Comparison of ENCODE assay signal across 8 mouse cellular contexts in the genomic region with DNA sequence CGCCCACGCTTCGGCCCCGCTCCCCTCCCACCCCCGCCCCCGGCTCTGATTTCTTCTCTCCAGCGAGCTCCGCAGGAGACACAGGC. TPM values are rescaled to one million over a fixed set of nuclear protein-coding genes. Genes with fewer than 3 reads are reported as not detected.
DNase-seq lines count a peak whose midpoint lies in the region; ATAC-seq and TF ChIP-seq lines count a peak whose summit lies in the region.

A gene (plus strand): TSS at position 48 of the 86 bp plus-strand sequence.

- no peak for TF ChIP-seq CTCF in C2C12 (IDR thresholded peaks at IDR 0.05; ENCODE audit: control insufficient read depth, insufficient read depth, insufficient read length)

- no peaks in the 10 kb centered on the region for H3K36me3 ChIP-seq in heart, embryonic 10.5 days
- no peaks in the 10 kb centered on the region for H3K36me3 ChIP-seq in C2C12 (ENCODE audit: control insufficient read depth, insufficient read depth)
- no peaks in the 10 kb centered on the region for H3K36me3 ChIP-seq in forebrain, embryonic 16.5 days (ENCODE audit: control insufficient read depth, insufficient read depth)
- no peaks in the 10 kb centered on the region for H3K36me3 ChIP-seq in liver, embryonic 15.5 days (replicated peaks)

- no peaks in the 10 kb centered on the region for H3K79me2 ChIP-seq in C2C12 (ENCODE audit: control insufficient read depth, insufficient read depth)

- peak within 1 kb of the TSS; percentile 72 for H3K4me2 ChIP-seq in forebrain, embryonic 16.5 days (ENCODE audit: low read length)
- peak within 1 kb of the TSS; percentile 54 for H3K4me2 ChIP-seq in liver, embryonic 15.5 days

- H3ac ChIP-seq in C2C12 (ENCODE audit: control insufficient read depth, insufficient read length, low read depth): peak within 1 kb of the TSS; percentile 55

- H3K9ac ChIP-seq in forebrain, embryonic 16.5 days (replicated peaks; ENCODE audit: low read depth, low read length): peak within 1 kb of the TSS; percentile 50
- no peak within 1 kb of the TSS for H3K9ac ChIP-seq in liver, embryonic 15.5 days

- H3K79me3 ChIP-seq in C2C12 (ENCODE audit: low read depth): no peaks in the 10 kb centered on the region

- H3K27ac ChIP-seq in heart, embryonic 10.5 days: peak within 1 kb of the TSS; percentile 62; the same call in 1 of the 2 replicates
- H3K27ac ChIP-seq in forebrain, embryonic 16.5 days (ENCODE audit: low read length): no peak within 1 kb of the TSS
- H3K27ac ChIP-seq in liver, embryonic 15.5 days (replicated peaks): no peak within 1 kb of the TSS

- H3K27me3 ChIP-seq in heart, embryonic 10.5 days (ENCODE audit: insufficient read depth, poor library complexity, severe bottlenecking): peaks cover 99% of the 10 kb centered on the region
- H3K27me3 ChIP-seq in C2C12 (ENCODE audit: control insufficient read depth, insufficient read depth, insufficient read length): peaks cover 16% of the 10 kb centered on the region
- peaks cover 68% of the 10 kb centered on the region for H3K27me3 ChIP-seq in forebrain, embryonic 16.5 days (replicated peaks; ENCODE audit: control insufficient read depth, insufficient read depth, low read length)
- H3K27me3 ChIP-seq in liver, embryonic 15.5 days: peaks cover 99% of the 10 kb centered on the region

- ATAC-seq in forebrain, embryonic 16.5 days: no peak
- no peak for ATAC-seq in liver, embryonic 15.5 days (ENCODE audit: insufficient read depth)

- H3K4me3 ChIP-seq in heart, embryonic 10.5 days: peak within 1 kb of the TSS; percentile 70
- H3K4me3 ChIP-seq in C2C12 (ENCODE audit: insufficient read depth, poor library complexity, severe bottlenecking): no peak within 1 kb of the TSS
- H3K4me3 ChIP-seq in forebrain, embryonic 16.5 days (replicated peaks; ENCODE audit: low read length): peak within 1 kb of the TSS; percentile 48
- peak within 1 kb of the TSS; percentile 33 for H3K4me3 ChIP-seq in liver, embryonic 15.5 days (replicated peaks)

- H3K4me1 ChIP-seq in heart, embryonic 10.5 days: peaks cover 59% of the 10 kb centered on the region
- peaks cover 26% of the 10 kb centered on the region for H3K4me1 ChIP-seq in forebrain, embryonic 16.5 days (replicated peaks; ENCODE audit: control insufficient read depth, insufficient read depth, low read length)
- peaks cover 7% of the 10 kb centered on the region for H3K4me1 ChIP-seq in liver, embryonic 15.5 days (replicated peaks)

- no peaks in the 10 kb centered on the region for H3K9me3 ChIP-seq in heart, embryonic 10.5 days
- H3K9me3 ChIP-seq in forebrain, embryonic 16.5 days (ENCODE audit: control insufficient read depth, low read length): no peaks in the 10 kb centered on the region
- H3K9me3 ChIP-seq in liver, embryonic 15.5 days (replicated peaks): no peaks in the 10 kb centered on the region

- no CpG with 5 or more reads among the region's 8 CpGs for whole genome bisulfite sequencing in heart, embryonic 10.5 days
- WGBS in forebrain, embryonic 16.5 days: 0% methylated on average over 1 of the region's 8 CpGs
- WGBS in liver, embryonic 15.5 days (ENCODE audit: insufficient replicate concordance): 0% methylated on average over 2 of the region's 8 CpGs

- DNase-seq in heart, embryonic 10.5 days (ENCODE audit: low spot score): no peak
- no peak for DNase-seq in heart, adult 11 months
- no peak for DNase-seq in urinary bladder, postnatal 36 days (ENCODE audit: low spot score in 2 of 2)
- DNase-seq in spleen, adult 18-20 months: no peak
- DNase-seq in thymus, postnatal 0 days (ENCODE audit: low spot score): no peak

TF ChIP-seq in C2C12, 6 proteins besides CTCF, POLR2A, EP300 and RAD21:
- TF ChIP-seq MAX (IDR thresholded peaks at IDR 0.05): no peak
- TF ChIP-seq MYOG (IDR thresholded peaks at IDR 0.05; ENCODE audit: control insufficient read depth, extremely low read depth, insufficient read length): no peak
- no peak for TF ChIP-seq MYOD1 (IDR thresholded peaks at IDR 0.05; ENCODE audit: control insufficient read depth, insufficient read length, low read depth)
- no peak for TF ChIP-seq FOSL1 (IDR thresholded peaks at IDR 0.05; ENCODE audit: insufficient read depth, low read length, poor library complexity, severe bottlenecking)
- TF ChIP-seq CEBPB (IDR thresholded peaks at IDR 0.05; ENCODE audit: low read depth): no peak
- no peak for TF ChIP-seq USF1 (IDR thresholded peaks at IDR 0.05; ENCODE audit: low read depth)

RNA-seq across cellular contexts. Expression of the gene that starts here (rescaled TPM):
- 4.0 and 11.9 TPM in 2 replicates for polyA plus RNA-seq in heart, embryonic 10.5 days (2016; fragmentation: Nextera tagmentation; extraction: Ambion mirVana)
- 3.0 TPM for polyA plus RNA-seq in C2C12 (2012; fragmentation: generic; extraction: Trizol)
- polyA plus RNA-seq in forebrain, embryonic 16.5 days (2015; fragmentation: Nextera tagmentation; extraction: Ambion mirVana): 3.6 and 4.5 TPM in 2 replicates
- polyA plus RNA-seq in liver, embryonic 15.5 days (2015; fragmentation: Nextera tagmentation; extraction: Ambion mirVana): 0.09 TPM in 1 of 2 replicates, not detected in the other
- polyA plus RNA-seq in thymus, postnatal 0 days (2015; fragmentation: Nextera tagmentation; extraction: Ambion mirVana): 1.6 and 2.6 TPM in 2 replicates
